Mouse (Mus musculus): ENCODE results near the gene Musk. TPM values are rescaled to one million over a fixed set of nuclear protein-coding genes. Genes with fewer than 3 reads are reported as not detected.
A peak's percentile ranks its signal among the peaks of the same experiment; 100 is the strongest.
"Not testable (repeated sequence)": the region's sequence is repeated elsewhere in the genome, so short reads cannot be mapped to it uniquely, and the experiment has no call there.

Gene Musk
- total RNA-seq (2021) = 10 to 100 TPM; 20.4 to 66.6 TPM
- long read RNA-seq, experiment 1, partial matches to known transcripts = 2 of 4 reads
- long read RNA-seq, experiment 1, other reads (novel, unspliced or antisense) = 2 of 4 reads
- long read RNA-seq, experiment 2, partial matches to known transcripts = 4 of 9 reads
- long read RNA-seq, experiment 2, other reads (novel, unspliced or antisense) = 5 of 9 reads

DNA sequence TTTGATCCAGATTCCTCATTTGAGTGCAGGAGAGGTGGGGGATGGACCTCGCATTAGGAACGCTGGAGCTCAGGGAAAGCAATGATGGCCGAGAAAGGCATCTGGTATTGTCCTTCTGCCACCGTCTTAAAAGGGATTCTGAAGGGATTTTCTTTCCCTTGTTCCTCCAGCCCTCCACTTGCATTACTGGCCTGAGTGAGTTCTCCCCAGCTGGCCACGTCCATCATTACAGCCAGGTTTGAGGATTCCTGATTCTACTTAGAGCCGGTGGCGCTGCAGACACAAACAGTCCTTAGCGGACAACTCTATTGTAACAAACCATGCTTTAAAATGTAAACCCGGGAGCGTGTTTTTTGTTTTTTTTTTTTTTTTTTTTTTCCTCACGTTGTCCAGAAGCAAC is at the start of gene Musk:
Gene Musk, plus strand, starts transcription at position 274 of the 400 bp plus-strand sequence.
- TF ChIP-seq CTCF (IDR thresholded peaks at IDR 0.05) = no peak; the same call in 1 of the 2 replicates
- peak within 1 kb of the TSS; percentile 69 for H3K4me3 ChIP-seq
- intact Hi-C loops (cut with DNase I) = loop anchor here (10.0 kb wide), 1 partner anchor 109 kb away; no protein-coding TSS in a partner anchor
- H3K27ac ChIP-seq = peak within 1 kb of the TSS; percentile 85
- peak; percentile 72 for DNase-seq

DNA sequence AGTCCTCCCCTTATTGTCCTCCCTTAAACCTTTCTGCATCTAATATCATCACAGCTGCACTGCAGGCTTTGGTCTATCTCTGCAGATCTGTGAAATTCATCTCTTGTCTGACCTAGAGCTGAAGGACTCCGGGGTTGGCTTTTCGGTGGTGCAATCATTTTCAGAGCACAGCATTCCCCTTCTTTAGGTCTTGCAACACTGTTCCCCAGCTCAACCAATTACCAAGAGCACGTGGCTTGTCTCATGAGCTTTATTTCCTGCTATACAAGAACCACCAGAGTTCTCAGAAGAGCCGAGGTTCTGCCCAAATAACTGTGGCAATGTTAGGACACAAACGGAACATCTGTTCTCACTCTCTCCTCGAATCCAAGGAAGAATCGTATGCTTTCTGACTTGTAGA is 45.3 kb upstream of the Musk start:
- no peak for TF ChIP-seq CTCF (IDR thresholded peaks at IDR 0.05)
- no peak for DNase-seq
- intact Hi-C loops (cut with DNase I) = no loop called here
- H3K4me3 ChIP-seq = no peak overlapping the region
- H3K27ac ChIP-seq = no peak overlapping the region

DNA sequence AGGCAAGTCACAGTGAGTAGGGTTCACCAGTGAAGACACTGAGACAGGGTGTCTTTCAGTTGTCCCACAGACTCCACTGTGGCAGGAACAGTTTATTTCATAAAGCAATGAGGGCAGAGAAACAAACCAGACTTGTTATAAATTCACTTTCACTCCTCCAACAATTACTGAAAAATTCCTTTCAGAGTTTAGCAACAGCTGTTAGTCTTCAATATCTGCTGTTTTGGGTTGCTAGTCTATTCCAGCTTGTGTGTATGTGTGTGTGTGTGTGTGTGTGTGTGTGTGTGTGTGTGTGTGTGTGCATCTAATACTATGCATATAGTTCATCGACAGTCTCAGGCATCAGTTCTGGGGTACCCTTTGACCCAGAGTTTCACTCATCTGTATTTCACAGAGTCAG is 40.2 kb upstream of the Musk start:
- Histone ChIP-seq H3K27ac (no peak overlapping the region), H3K4me3 (no peak overlapping the region)
- no peak for DNase-seq
- TF ChIP-seq CTCF (IDR thresholded peaks at IDR 0.05) = no peak
- intact Hi-C loops (cut with DNase I) = no loop called here

GRCm38 (mm10) chr4:58252381-58252780 is 33.4 kb upstream of the Musk start:
- Histone ChIP-seq H3K4me3 (no peak overlapping the region), H3K27ac (no peak overlapping the region)
- intact Hi-C loops (cut with DNase I) = loop anchor here (10.0 kb wide), 2 partner anchors 168 to 348 kb away; no protein-coding TSS in a partner anchor
- TF ChIP-seq CTCF (IDR thresholded peaks at IDR 0.05) = peak; percentile 25; the same call in 1 of the 2 replicates
- DNase-seq = no peak

GRCm38 (mm10) chr4:58253410-58253809 is 32.4 kb upstream of the Musk start:
- intact Hi-C loops (cut with DNase I) = loop anchor here (10.0 kb wide), 2 partner anchors 169 to 349 kb away; no protein-coding TSS in a partner anchor
- Histone ChIP-seq H3K27ac (no peak overlapping the region), H3K4me3 (no peak overlapping the region)
- TF ChIP-seq CTCF (IDR thresholded peaks at IDR 0.05) = peak; percentile 57
- no peak for DNase-seq

DNA sequence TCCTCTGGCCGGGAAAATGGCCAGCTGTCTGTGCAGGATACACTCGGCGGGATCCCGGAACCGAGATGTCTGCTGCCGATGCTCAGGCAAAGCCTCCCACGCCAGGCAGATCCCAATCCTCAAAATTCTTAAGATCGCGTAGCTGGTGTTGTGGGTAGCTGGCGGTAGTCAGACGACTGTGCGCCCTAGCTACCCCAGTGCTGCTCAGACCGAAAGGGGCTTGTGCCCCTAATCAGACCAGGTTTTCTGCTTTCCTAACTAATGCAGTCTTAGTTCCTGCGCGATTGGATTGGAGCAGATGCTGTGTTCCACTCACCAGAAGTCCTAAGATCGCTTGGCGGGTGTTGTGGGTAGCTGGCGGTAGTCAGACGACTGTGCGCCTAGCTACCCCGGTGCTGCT is 25.0 kb upstream of the Musk start:
- H3K4me3 ChIP-seq; H3K27ac ChIP-seq; intact Hi-C loops (cut with DNase I); DNase-seq: not testable (repeated sequence)

- Histone ChIP-seq H3K27ac (no peak overlapping the region), H3K4me3 (no peak overlapping the region)
- peak; percentile 57 for DNase-seq
- TF ChIP-seq CTCF (IDR thresholded peaks at IDR 0.05) = peak; percentile 74
- intact Hi-C loops (cut with DNase I) = loop anchor here (1.0 to 5.0 kb wide), 3 partner anchors 151 to 483 kb away; partner anchors contain the start of gene Lpar1
These were observed 19.5 kb upstream of the Musk start for GRCm38 (mm10) chr4:58266294-58266693.

DNA sequence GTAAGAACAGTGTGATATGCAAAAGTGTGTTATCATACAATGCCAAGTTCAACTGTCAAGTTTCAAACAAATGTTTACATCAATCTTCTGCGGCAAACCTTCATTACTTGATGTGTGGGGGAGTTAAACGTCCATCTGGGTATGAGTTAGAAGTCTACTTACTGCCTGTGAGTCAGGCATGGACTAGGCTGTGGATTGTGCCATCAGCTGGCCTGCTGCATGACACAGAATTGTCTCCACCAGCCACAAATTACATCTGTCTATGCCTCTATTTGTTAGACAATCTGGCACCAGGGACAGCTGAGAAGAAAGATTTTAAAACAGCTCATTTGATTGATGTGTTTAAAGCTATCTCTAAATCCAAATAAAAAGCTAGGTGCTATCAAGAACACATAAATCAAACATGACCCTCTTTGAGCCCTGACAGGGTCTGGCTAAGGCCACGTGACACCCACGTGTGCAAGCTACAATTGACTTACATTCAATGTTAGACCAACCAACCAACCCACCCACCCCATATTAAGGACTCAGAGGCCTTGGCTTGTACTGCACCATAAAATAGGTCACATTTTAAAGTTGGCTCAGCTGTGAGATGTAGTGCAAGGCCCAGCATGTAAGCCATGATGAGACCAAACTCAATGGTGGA is 16.7 kb upstream of the Musk start:
- no peak overlapping the region for H3K4me3 ChIP-seq
- intact Hi-C loops (cut with DNase I) = loop anchor here (5.0 kb wide), 2 partner anchors 148 to 283 kb away; partner anchors contain the start of gene Lpar1
- TF ChIP-seq CTCF (IDR thresholded peaks at IDR 0.05) = no peak
- no peak for DNase-seq
- no peak overlapping the region for H3K27ac ChIP-seq

GRCm38 (mm10) chr4:58269961-58270360 is 15.8 kb upstream of the Musk start:
- DNase-seq = no peak
- intact Hi-C loops (cut with DNase I) = loop anchor here (5.0 kb wide), 2 partner anchors 147 to 282 kb away; partner anchors contain the start of gene Lpar1
- H3K27ac ChIP-seq = no peak overlapping the region
- no peak overlapping the region for H3K4me3 ChIP-seq
- no peak for TF ChIP-seq CTCF (IDR thresholded peaks at IDR 0.05)

- Histone ChIP-seq H3K27ac (no peak overlapping the region; the same call in 1 of the 2 replicates), H3K4me3 (no peak overlapping the region)
- no peak for TF ChIP-seq CTCF (IDR thresholded peaks at IDR 0.05)
- intact Hi-C loops (cut with DNase I) = no loop called here
- DNase-seq = no peak
These were observed 14.8 kb upstream of the Musk start for GRCm38 (mm10) chr4:58270956-58271355.

GRCm38 (mm10) chr4:58271504-58272162 is 14.1 kb upstream of the Musk start:
- Histone ChIP-seq H3K4me3 (no peak overlapping the region), H3K27ac (peak overlapping the region; percentile 46; the same call in 1 of the 2 replicates)
- no peak for TF ChIP-seq CTCF (IDR thresholded peaks at IDR 0.05)
- DNase-seq = no peak
- intact Hi-C loops (cut with DNase I) = no loop called here

GRCm38 (mm10) chr4:58275261-58275895 is 10.4 kb upstream of the Musk start:
- Histone ChIP-seq H3K4me3 (no peak overlapping the region), H3K27ac (peak overlapping the region; percentile 12; the same call in 1 of the 2 replicates)
- TF ChIP-seq CTCF (IDR thresholded peaks at IDR 0.05) = no peak
- intact Hi-C loops (cut with DNase I) = no loop called here
- DNase-seq = no peak

All from gastrocnemius, adult 2 months (tissue).